Mouse (Mus musculus) left cerebral cortex, adult 2 months (tissue): Measurements from ENCODE around the gene Ranbp2. TPM values are rescaled to one million over a fixed set of nuclear protein-coding genes. Genes with fewer than 3 reads are reported as not detected.
A peak's percentile ranks its signal among the peaks of the same experiment; 100 is the strongest.

Source experiments
- DNase-seq, 2 experiments: peaks; one replicate each; pipeline ENCODE4 v3.0.0; 2021 to 2022; ENCODE audit warnings: low spot score in 2 of 2, mixed read lengths in 1 of 2; ENCODE audit errors: extremely low spot score in 1 of 2
- H3K27ac ChIP-seq: fragments of 200-600 bp; 2 replicates; pipeline ENCODE4 v1.8.1; 2022
- H3K4me3 ChIP-seq: fragments of 200-600 bp; 2 replicates; pipeline ENCODE4 v1.8.1; 2022
- CTCF ChIP-seq: fragments of 200-600 bp; IDR thresholded peaks from 2 replicates; pipeline ENCODE4 v1.8.1; 2022; ENCODE audit warnings: antibody characterized with exemption, mild to moderate bottlenecking, moderate library complexity
- intact Hi-C: fragments of 180-260 bp; cut with DNase I; formaldehyde crosslinking; loops from one replicate; pipeline ENCODE4 v1.15.1; 2025
- long read RNA-seq, 2 experiments: library from polyadenylated mRNA; stranded (forward); transcript quantifications; one replicate each; pipeline ENCODE4 v2.0.0; 2021; ENCODE audit warnings: borderline mapping rate in 2 of 2
- total RNA-seq, 2 experiments: library from RNA; stranded (reverse); gene quantifications; 2 replicates each; pipeline ENCODE4 v1.2.3; 2021

Ranbp2 gene
- 10 to 100 TPM; 92.3 to 96.3 TPM for total RNA-seq
- long read RNA-seq, experiment 1, full-length matches to known transcripts: 16 of 25 reads
- long read RNA-seq, experiment 1, partial matches to known transcripts: 7 of 25 reads
- long read RNA-seq, experiment 1, other reads (novel, unspliced or antisense): 2 of 25 reads
- long read RNA-seq, experiment 2, full-length matches to known transcripts: 8 of 22 reads
- long read RNA-seq, experiment 2, partial matches to known transcripts: 11 of 22 reads
- long read RNA-seq, experiment 2, other reads (novel, unspliced or antisense): 3 of 22 reads

- DNase-seq: peak; percentile 99 to 100
- intact Hi-C loops: loop anchor here (1.0 to 5.0 kb wide), 4 partner anchors 44 to 86 kb away; no protein-coding TSS in a partner anchor
- peak within 1 kb of the TSS; percentile 93 for H3K4me3 ChIP-seq
- H3K27ac ChIP-seq: peak within 1 kb of the TSS; percentile 97
- TF ChIP-seq CTCF: no peak
Measured at GRCm38 (mm10) chr10:58446384-58447279, at the start of gene Ranbp2. Ranbp2 (plus strand) TSS chr10:58446920.

DNA sequence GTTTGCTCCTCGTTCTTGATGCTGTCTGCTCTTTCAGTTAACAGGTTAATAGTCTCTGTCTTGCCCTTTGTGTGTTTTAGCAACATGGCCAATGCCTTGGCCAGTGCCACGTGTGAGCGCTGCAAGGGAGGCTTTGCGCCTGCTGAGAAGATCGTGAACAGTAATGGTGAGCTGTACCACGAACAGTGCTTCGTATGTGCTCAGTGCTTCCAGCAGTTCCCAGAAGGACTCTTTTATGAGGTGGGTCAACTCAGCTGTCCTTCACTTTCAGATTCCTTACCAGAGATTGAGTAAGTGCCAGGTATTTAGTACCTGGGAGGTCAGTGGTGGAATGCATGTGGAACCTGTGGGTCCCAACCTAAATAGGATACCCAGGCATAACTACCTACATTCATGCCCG lies 47.8 kb upstream of the Ranbp2 start:
- no peak overlapping the region for H3K27ac ChIP-seq
- DNase-seq: no peak
- H3K4me3 ChIP-seq: no peak overlapping the region
- intact Hi-C loops: no loop called here
- TF ChIP-seq CTCF: no peak

DNA sequence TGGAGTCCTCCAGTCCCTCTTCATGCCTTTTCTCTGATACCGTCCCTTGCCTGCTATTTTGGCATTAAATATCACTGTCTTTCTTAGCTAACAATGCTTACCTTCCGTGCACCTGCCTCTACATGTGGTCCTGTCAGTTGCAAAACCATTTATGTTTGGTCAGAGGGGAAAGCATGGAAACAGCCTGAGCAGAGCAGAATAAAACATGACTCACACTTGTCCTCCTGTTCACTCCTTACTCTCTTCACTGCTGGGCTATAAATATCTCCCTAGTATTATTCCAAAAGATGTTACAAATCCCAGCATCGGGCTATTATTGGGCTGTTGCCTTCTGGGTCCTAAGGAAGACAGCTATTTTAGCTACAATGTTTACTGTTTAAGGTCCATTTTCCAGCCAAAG lies 44.9 kb upstream of the Ranbp2 start:
- no peak for TF ChIP-seq CTCF
- H3K27ac ChIP-seq: peak overlapping the region; percentile 75
- intact Hi-C loops: loop anchor here (1.0 to 5.0 kb wide), 2 partner anchors 19 to 45 kb away; partner anchors contain the start of gene Ranbp2
- H3K4me3 ChIP-seq: no peak overlapping the region
- no peak for DNase-seq

- H3K27ac ChIP-seq: peak overlapping the region; percentile 75
- no peak for TF ChIP-seq CTCF
Measured at GRCm38 (mm10) chr10:58404639-58405038, 42.1 kb upstream of the Ranbp2 start.

GRCm38 (mm10) chr10:58405285-58405948 lies 41.3 kb upstream of the Ranbp2 start:
- intact Hi-C loops: no loop called here

More at GRCm38 (mm10) chr10:58404639-58405038, 42.1 kb upstream of the Ranbp2 start:
- DNase-seq: no peak
- no peak overlapping the region for H3K4me3 ChIP-seq
- intact Hi-C loops: loop anchor here (5.0 kb wide), 1 partner anchor 43 kb away; the partner anchor contains the start of gene Ranbp2

DNA sequence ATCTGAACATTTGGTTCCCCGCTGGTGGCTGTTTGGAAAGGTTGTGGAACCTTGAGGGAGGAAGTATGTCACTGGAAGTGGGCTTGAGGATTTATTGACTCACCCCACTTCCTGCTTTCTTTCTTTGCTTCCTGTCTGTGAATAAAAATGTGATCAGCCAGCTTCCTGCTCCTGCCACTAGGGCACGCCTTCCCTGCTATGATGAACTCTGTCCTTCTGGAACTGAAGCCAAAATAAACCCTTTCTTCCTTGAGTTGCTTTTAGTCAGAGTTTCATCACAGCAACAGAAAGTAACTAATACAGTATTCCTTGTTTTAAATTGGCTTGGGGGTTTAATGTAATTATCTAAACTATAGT lies 40.8 kb upstream of the Ranbp2 start:
- no peak for DNase-seq
- intact Hi-C loops: no loop called here
- H3K27ac ChIP-seq: peak overlapping the region; percentile 75; the same call in 1 of the 2 replicates

More at GRCm38 (mm10) chr10:58405285-58405948, 41.3 kb upstream of the Ranbp2 start:
- Histone ChIP-seq H3K27ac (peak overlapping the region; percentile 75), H3K4me3 (no peak overlapping the region)
- DNase-seq: no peak
- no peak for TF ChIP-seq CTCF

DNA sequence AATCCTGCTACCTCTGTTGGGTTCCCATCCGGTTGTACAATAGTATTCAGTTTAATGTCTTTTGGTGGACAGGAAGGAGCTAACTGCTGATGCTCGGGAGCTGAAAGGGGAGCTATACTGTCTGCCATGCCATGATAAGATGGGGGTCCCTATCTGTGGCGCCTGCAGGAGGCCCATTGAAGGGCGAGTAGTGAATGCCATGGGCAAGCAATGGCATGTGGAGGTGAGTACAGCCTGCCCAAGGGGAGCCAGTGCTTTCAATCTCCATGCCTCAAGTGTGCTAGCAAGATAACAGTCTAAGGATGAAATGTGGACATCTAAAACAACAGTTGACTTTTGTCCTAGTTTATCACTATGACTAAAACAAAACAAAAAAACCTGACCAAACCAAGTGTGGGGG lies 34.4 kb upstream of the Ranbp2 start:
- intact Hi-C loops: no loop called here
- Histone ChIP-seq H3K27ac (no peak overlapping the region), H3K4me3 (no peak overlapping the region)
- no peak for TF ChIP-seq CTCF
- DNase-seq: no peak

More for the DNA sequence above, 40.8 kb upstream of the Ranbp2 start:
- peak; percentile 16; the same call in 1 of the 2 replicates for TF ChIP-seq CTCF
- H3K4me3 ChIP-seq: no peak overlapping the region

DNA sequence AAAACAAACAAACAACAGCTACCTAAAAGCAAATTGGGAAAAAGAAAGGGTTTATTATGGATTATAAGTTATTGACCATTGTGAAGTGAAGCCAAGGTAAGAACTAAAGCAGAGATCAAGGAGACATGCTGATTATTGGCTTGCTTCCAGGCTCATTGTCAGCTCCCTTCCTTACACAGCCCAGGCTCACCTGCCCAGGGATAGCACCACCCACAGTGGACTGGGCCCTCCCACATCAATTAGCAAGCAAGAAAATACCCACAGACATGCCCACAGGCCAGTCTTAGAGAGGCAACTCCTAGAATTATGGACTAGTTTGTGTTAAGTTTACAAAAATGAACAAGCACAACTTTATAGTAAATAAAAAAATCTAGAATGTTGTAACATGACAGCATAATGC lies 33.9 kb upstream of the Ranbp2 start:
- TF ChIP-seq CTCF: no peak
- H3K4me3 ChIP-seq: no peak overlapping the region
- no peak for DNase-seq
- intact Hi-C loops: no loop called here
- H3K27ac ChIP-seq: no peak overlapping the region

GRCm38 (mm10) chr10:58416702-58417101 lies 30.0 kb upstream of the Ranbp2 start:
- DNase-seq: no peak
- intact Hi-C loops: no loop called here
- Histone ChIP-seq H3K4me3 (no peak overlapping the region), H3K27ac (no peak overlapping the region)
- no peak for TF ChIP-seq CTCF

- no peak overlapping the region for H3K4me3 ChIP-seq
- DNase-seq: no peak
- H3K27ac ChIP-seq: no peak overlapping the region
- no peak for TF ChIP-seq CTCF
- intact Hi-C loops: no loop called here
Measured at GRCm38 (mm10) chr10:58418290-58418971, 28.3 kb upstream of the Ranbp2 start.

GRCm38 (mm10) chr10:58427930-58428329 lies 18.8 kb upstream of the Ranbp2 start:
- intact Hi-C loops: no loop called here
- no peak for TF ChIP-seq CTCF
- no peak overlapping the region for H3K27ac ChIP-seq
- no peak for DNase-seq
- H3K4me3 ChIP-seq: no peak overlapping the region
